Mouse (Mus musculus): ENCODE measurements around the gene Slfnl1. TPM values are rescaled to one million over a fixed set of nuclear protein-coding genes. Genes with fewer than 3 reads are reported as not detected.
A peak's percentile ranks its signal among the peaks of the same experiment; 100 is the strongest.

The Slfnl1 gene
- polyA plus RNA-seq, 1 experiment from 2014 or later: not detected

GRCm38 (mm10) chr4:120523092-120523491, 8.9 kb upstream of the Slfnl1 start:
- no peak overlapping the region for H3K4me2 ChIP-seq (replicated peaks; ENCODE audit: low read depth, low read length)
- H3K9ac ChIP-seq (ENCODE audit: low read depth, low read length): no peak overlapping the region
- ATAC-seq (ENCODE audit: low FRiP score, low TSS enrichment): no peak
- H3K27ac ChIP-seq (ENCODE audit: low read depth, low read length): no peak overlapping the region
- H3K9me3 ChIP-seq (ENCODE audit: control insufficient read depth, low read length): no peaks in the 10 kb centered on the region
- no peak overlapping the region for H3K4me3 ChIP-seq (ENCODE audit: low read length)
- WGBS: 99% methylated on average over 3 of the region's 3 CpGs
- no peaks in the 10 kb centered on the region for H3K4me1 ChIP-seq (ENCODE audit: control insufficient read depth, insufficient read depth, low read length)
- peaks cover 59% of the 10 kb centered on the region for H3K36me3 ChIP-seq (ENCODE audit: control insufficient read depth, insufficient read depth, low read length)
- H3K27me3 ChIP-seq (ENCODE audit: control insufficient read depth, insufficient read depth, low read length): no peaks in the 10 kb centered on the region

GRCm38 (mm10) chr4:120528171-120528570, 3.9 kb upstream of the Slfnl1 start:
- Histone ChIP-seq H3K27ac (ENCODE audit: low read depth, low read length) (no peak overlapping the region), H3K36me3 (ENCODE audit: control insufficient read depth, insufficient read depth, low read length) (peaks cover 61% of the 10 kb centered on the region), H3K4me3 (ENCODE audit: low read length) (no peak overlapping the region), H3K9ac (ENCODE audit: low read depth, low read length) (no peak overlapping the region), H3K4me1 (ENCODE audit: control insufficient read depth, insufficient read depth, low read length) (no peaks in the 10 kb centered on the region), H3K9me3 (ENCODE audit: control insufficient read depth, low read length) (no peaks in the 10 kb centered on the region), H3K4me2 (replicated peaks; ENCODE audit: low read depth, low read length) (no peak overlapping the region), H3K27me3 (ENCODE audit: control insufficient read depth, insufficient read depth, low read length) (no peaks in the 10 kb centered on the region)
- WGBS: 82% methylated on average over 9 of the region's 9 CpGs
- ATAC-seq (ENCODE audit: low FRiP score, low TSS enrichment): no peak

- Histone ChIP-seq H3K4me1 (ENCODE audit: control insufficient read depth, insufficient read depth, low read length) (no peaks in the 10 kb centered on the region), H3K27ac (ENCODE audit: low read depth, low read length) (no peak overlapping the region), H3K4me3 (ENCODE audit: low read length) (no peak overlapping the region), H3K9ac (ENCODE audit: low read depth, low read length) (no peak overlapping the region), H3K27me3 (ENCODE audit: control insufficient read depth, insufficient read depth, low read length) (no peaks in the 10 kb centered on the region), H3K9me3 (ENCODE audit: control insufficient read depth, low read length) (no peaks in the 10 kb centered on the region), H3K4me2 (replicated peaks; ENCODE audit: low read depth, low read length) (no peak overlapping the region), H3K36me3 (ENCODE audit: control insufficient read depth, insufficient read depth, low read length) (peaks cover 52% of the 10 kb centered on the region)
- ATAC-seq (ENCODE audit: low FRiP score, low TSS enrichment): peak; percentile 39; the same call in 1 of the 2 replicates
- WGBS: 87% methylated on average over 10 of the region's 10 CpGs
These were observed 6.6 kb downstream of the Slfnl1 start for GRCm38 (mm10) chr4:120538664-120539063.

- Histone ChIP-seq H3K27ac (ENCODE audit: low read depth, low read length) (no peak overlapping the region), H3K4me3 (ENCODE audit: low read length) (no peak overlapping the region), H3K4me2 (replicated peaks; ENCODE audit: low read depth, low read length) (no peak overlapping the region), H3K4me1 (ENCODE audit: control insufficient read depth, insufficient read depth, low read length) (no peaks in the 10 kb centered on the region), H3K27me3 (ENCODE audit: control insufficient read depth, insufficient read depth, low read length) (no peaks in the 10 kb centered on the region), H3K36me3 (ENCODE audit: control insufficient read depth, insufficient read depth, low read length) (peaks cover 97% of the 10 kb centered on the region), H3K9me3 (ENCODE audit: control insufficient read depth, low read length) (no peaks in the 10 kb centered on the region), H3K9ac (ENCODE audit: low read depth, low read length) (no peak overlapping the region)
- ATAC-seq (ENCODE audit: low FRiP score, low TSS enrichment): no peak
- WGBS: 97% methylated on average over 1 of the region's 1 CpGs
These were observed 12.9 kb downstream of the Slfnl1 start for GRCm38 (mm10) chr4:120544896-120545295.

GRCm38 (mm10) chr4:120556592-120556991, 24.6 kb downstream of the Slfnl1 start:
- Histone ChIP-seq H3K27me3 (ENCODE audit: control insufficient read depth, insufficient read depth, low read length) (no peaks in the 10 kb centered on the region), H3K27ac (ENCODE audit: low read depth, low read length) (no peak overlapping the region), H3K4me2 (replicated peaks; ENCODE audit: low read depth, low read length) (no peak overlapping the region), H3K4me1 (ENCODE audit: control insufficient read depth, insufficient read depth, low read length) (no peaks in the 10 kb centered on the region), H3K36me3 (ENCODE audit: control insufficient read depth, insufficient read depth, low read length) (peaks cover 84% of the 10 kb centered on the region), H3K4me3 (ENCODE audit: low read length) (no peak overlapping the region), H3K9me3 (ENCODE audit: control insufficient read depth, low read length) (no peaks in the 10 kb centered on the region), H3K9ac (ENCODE audit: low read depth, low read length) (no peak overlapping the region)
- no peak for ATAC-seq (ENCODE audit: low FRiP score, low TSS enrichment)
- 91% methylated on average over 6 of the region's 6 CpGs for WGBS

GRCm38 (mm10) chr4:120565726-120566125, 33.7 kb downstream of the Slfnl1 start:
- Histone ChIP-seq H3K4me1 (ENCODE audit: control insufficient read depth, insufficient read depth, low read length) (peaks cover 17% of the 10 kb centered on the region; the same call in 1 of the 2 replicates), H3K27ac (ENCODE audit: low read depth, low read length) (no peak overlapping the region), H3K27me3 (ENCODE audit: control insufficient read depth, insufficient read depth, low read length) (no peaks in the 10 kb centered on the region), H3K4me3 (ENCODE audit: low read length) (no peak overlapping the region), H3K4me2 (replicated peaks; ENCODE audit: low read depth, low read length) (no peak overlapping the region), H3K9ac (ENCODE audit: low read depth, low read length) (no peak overlapping the region), H3K36me3 (ENCODE audit: control insufficient read depth, insufficient read depth, low read length) (peaks cover 48% of the 10 kb centered on the region), H3K9me3 (ENCODE audit: control insufficient read depth, low read length) (no peaks in the 10 kb centered on the region)
- 84% methylated on average over 2 of the region's 2 CpGs for WGBS
- ATAC-seq (ENCODE audit: low FRiP score, low TSS enrichment): no peak

- peak overlapping the region; percentile 70 for H3K4me2 ChIP-seq (replicated peaks; ENCODE audit: low read depth, low read length)
- no peak for ATAC-seq (ENCODE audit: low FRiP score, low TSS enrichment)
- H3K27me3 ChIP-seq (ENCODE audit: control insufficient read depth, insufficient read depth, low read length): no peaks in the 10 kb centered on the region
- peak overlapping the region; percentile 25; the same call in 1 of the 2 replicates for H3K9ac ChIP-seq (ENCODE audit: low read depth, low read length)
- no peak overlapping the region; the same call in 1 of the 2 replicates for H3K27ac ChIP-seq (ENCODE audit: low read depth, low read length)
- 24% methylated on average over 5 of the region's 5 CpGs for WGBS
- peaks cover 31% of the 10 kb centered on the region for H3K36me3 ChIP-seq (ENCODE audit: control insufficient read depth, insufficient read depth, low read length)
- peaks cover 23% of the 10 kb centered on the region; the same call in 1 of the 2 replicates for H3K4me1 ChIP-seq (ENCODE audit: control insufficient read depth, insufficient read depth, low read length)
- H3K9me3 ChIP-seq (ENCODE audit: control insufficient read depth, low read length): no peaks in the 10 kb centered on the region
- H3K4me3 ChIP-seq (ENCODE audit: low read length): peak overlapping the region; percentile 2; the same call in 1 of the 2 replicates
These were observed 36.0 kb downstream of the Slfnl1 start for GRCm38 (mm10) chr4:120568005-120568404.

- Histone ChIP-seq H3K4me2 (replicated peaks; ENCODE audit: low read depth, low read length) (peak overlapping the region; percentile 70), H3K9me3 (ENCODE audit: control insufficient read depth, low read length) (no peaks in the 10 kb centered on the region), H3K4me1 (ENCODE audit: control insufficient read depth, insufficient read depth, low read length) (peaks cover 23% of the 10 kb centered on the region; the same call in 1 of the 2 replicates), H3K27ac (ENCODE audit: low read depth, low read length) (peak overlapping the region; percentile 90; the same call in 1 of the 2 replicates), H3K4me3 (ENCODE audit: low read length) (peak overlapping the region; percentile 79), H3K9ac (ENCODE audit: low read depth, low read length) (peak overlapping the region; percentile 95), H3K27me3 (ENCODE audit: control insufficient read depth, insufficient read depth, low read length) (no peaks in the 10 kb centered on the region), H3K36me3 (ENCODE audit: control insufficient read depth, insufficient read depth, low read length) (peaks cover 20% of the 10 kb centered on the region)
- WGBS: 4% methylated on average over 4 of the region's 4 CpGs
- ATAC-seq (ENCODE audit: low FRiP score, low TSS enrichment): no peak
These were observed 37.0 kb downstream of the Slfnl1 start for GRCm38 (mm10) chr4:120569025-120569424.

GRCm38 (mm10) chr4:120569486-120570437, 37.7 kb downstream of the Slfnl1 start, which contains the start of gene Ctps:
Gene Ctps (minus strand): TSS chr4:120570276.
- Histone ChIP-seq H3K4me1 (ENCODE audit: control insufficient read depth, insufficient read depth, low read length) (peaks cover 23% of the 10 kb centered on the region; the same call in 1 of the 2 replicates), H3K9ac (ENCODE audit: low read depth, low read length) (peak within 1 kb of the TSS; percentile 95), H3K27ac (ENCODE audit: low read depth, low read length) (peak within 1 kb of the TSS; percentile 90), H3K36me3 (ENCODE audit: control insufficient read depth, insufficient read depth, low read length) (peaks cover 13% of the 10 kb centered on the region), H3K9me3 (ENCODE audit: control insufficient read depth, low read length) (no peaks in the 10 kb centered on the region), H3K4me2 (replicated peaks; ENCODE audit: low read depth, low read length) (peak within 1 kb of the TSS; percentile 70), H3K27me3 (ENCODE audit: control insufficient read depth, insufficient read depth, low read length) (no peaks in the 10 kb centered on the region), H3K4me3 (ENCODE audit: low read length) (peak within 1 kb of the TSS; percentile 79)
- WGBS: under 1% methylated on average over 83 of the region's 97 CpGs
- peak; percentile 97 for ATAC-seq (ENCODE audit: low FRiP score, low TSS enrichment)

Data from kidney, embryonic 14.5 days (tissue).